Mouse (Mus musculus): ENCODE measurements around the gene Prkcq.

Prkcq gene

DNA sequence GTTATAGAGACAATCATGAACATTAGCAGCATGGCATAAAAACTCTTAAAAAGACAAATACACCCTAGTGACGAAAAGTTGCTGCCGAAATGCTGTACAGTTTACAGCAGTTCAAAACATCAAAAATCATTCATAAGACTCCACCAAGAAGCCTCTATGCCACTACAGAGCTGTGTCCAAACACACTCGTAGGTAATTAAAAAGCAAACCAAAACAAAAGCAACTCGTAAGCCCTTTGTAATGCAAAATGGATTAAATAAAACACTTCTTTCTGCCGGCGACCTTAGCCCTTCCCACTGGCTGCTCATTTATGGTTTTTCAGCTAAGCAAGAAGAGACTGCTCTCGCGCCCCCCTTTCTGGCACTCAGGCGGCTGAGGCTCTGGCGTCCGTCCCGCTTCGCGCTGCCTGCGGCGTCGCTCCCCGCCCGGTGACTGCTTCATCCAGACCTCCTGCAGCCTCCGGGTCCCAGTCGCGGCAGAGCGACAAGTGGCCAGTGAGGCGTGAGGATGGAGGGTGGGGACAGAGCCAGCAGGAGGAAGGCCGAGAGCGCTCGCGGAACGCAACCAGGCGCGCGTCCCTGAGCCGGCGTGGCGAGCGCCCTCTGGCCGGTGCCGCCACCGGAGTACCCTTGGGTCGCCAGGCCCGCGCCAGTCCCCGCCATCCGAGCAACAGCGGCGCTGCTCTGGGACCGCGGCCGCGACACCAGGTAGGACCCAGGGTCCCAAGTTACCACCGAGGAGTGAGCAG, at the start of gene Prkcq:
Gene Prkcq (plus strand): TSS at position 355 of the 748 bp plus-strand sequence.
- DNase-seq (ENCODE audit: low spot score): peak; percentile 42

DNA sequence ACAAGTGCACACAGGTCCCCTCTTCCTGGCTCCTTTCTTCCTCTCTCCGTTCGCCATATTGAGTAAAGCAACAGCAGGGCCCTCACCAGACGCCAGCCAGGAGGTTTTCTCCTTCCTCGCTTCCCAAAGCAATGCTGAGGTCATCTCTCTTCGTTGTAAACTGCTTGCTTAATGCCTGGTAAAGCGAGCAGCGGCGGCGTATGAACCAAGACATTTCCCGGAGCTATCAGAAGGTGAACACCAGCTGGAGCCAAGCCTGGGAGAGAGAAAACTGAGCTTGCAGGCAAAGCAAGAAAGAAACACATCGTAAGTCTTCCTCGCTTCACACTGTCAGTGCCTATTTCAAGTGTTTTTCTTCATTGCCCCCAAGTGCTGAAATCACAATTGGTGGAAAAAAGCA, 41.0 kb upstream of the Prkcq start:
- DNase-seq (ENCODE audit: low spot score): no peak

DNA sequence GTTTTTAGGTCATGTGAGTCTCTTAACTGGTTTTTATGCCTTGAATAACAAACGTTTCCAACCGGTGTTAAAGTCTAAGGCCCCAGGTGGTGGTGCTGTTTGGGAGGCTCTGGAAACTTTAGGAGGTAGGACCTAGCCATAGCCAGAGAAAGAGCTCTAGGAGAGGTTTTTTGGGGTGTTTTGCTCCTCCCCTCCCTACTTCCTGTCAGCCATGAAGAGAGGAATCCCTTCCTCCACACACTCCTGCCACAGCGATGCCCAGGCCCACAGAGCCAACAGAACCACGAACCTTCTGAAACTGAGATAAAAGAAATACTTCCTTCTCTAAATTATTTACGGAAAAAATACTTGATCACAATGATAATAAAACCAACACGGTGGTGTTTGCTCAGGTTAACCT, 36.2 kb upstream of the Prkcq start:
- no peak for DNase-seq (ENCODE audit: low spot score)

DNA sequence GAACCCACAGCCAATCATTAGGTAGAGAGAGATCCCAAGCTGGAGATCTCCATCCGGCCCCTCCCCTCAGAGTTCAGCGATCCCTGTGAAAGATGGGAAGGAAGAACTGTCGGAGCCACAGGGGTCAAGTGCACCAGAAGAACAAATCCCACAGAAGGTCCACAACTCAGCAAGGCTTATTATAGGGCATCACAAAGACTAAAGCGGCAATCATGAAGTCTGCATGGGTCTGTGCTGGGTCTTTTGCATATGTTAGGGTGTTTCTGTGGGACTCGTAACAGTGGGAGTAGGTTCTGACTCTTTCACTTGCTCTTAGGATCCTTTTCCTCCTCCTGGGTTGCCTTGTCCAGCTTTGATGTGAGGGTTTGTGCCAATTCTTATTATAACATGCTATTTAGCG, 33.8 kb upstream of the Prkcq start:
- no peak for DNase-seq (ENCODE audit: low spot score)

DNA sequence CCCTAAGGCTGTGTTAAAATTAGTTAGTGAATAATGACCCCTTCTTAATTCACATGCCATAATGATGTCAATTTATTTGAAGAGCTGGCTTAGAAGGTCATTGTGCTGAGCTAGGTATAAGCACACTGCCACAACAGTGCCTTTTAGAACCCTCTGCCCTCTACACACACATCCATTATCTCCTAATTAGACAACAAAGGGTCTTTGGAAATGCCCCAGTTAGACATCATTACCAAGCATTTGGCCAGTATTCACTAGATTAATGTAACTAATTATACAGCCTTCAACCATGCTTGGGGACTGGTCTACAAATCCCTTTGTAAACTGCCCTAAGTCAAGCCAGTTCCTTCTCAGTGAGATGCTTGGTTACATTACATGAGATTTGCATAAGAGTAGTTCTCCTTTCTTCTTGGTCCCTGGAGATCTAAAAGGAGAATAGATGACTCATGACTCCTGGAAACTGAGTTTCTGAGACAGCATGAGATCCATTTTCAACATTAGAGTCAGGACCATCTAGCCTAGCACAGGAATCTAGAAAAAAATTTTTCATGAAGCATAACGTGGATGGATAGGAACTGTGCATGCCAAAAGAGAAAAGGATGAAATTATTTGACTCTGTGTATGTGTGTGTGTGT, 32.3 kb upstream of the Prkcq start:
- no peak for DNase-seq (ENCODE audit: low spot score)

DNA sequence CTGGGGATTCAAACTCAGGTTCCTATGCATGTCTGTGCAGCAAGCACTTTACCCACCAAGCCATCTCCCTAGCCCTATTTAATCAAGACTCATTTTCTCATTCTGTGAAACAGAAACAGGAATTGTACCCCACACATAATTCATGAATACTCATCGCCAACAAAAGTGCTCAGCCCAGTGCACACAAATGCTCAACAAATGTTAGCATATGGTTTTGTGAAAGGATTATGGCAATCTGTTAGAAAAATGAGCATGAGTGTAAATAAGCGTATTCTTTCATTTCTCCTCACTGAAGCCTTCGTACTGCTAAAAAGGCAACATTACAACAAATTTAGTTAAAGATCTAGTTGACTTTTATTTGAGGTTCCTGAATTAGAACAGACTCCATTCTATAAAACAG, 31.5 kb upstream of the Prkcq start:
- no peak for DNase-seq (ENCODE audit: low spot score)

DNA sequence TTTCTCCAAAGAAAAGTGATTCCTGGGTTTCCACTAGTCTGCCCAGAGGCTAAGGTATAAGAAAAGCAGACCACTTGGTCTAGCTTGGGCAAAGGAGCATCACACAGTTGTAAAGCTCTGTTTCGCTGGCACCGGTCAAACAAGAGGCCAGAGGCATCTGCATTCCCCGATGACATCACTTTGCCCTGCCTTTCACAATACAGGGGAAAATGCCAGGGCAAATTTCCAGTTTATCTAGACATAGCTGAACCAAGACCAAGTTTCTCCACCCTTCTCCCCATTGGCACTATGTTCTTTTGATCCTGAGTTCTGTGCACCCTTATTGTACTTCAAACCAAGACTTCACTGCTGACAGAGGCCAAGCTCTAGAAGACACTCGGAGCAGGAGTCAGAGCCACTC, 22.8 kb upstream of the Prkcq start:
- DNase-seq (ENCODE audit: low spot score): no peak

DNA sequence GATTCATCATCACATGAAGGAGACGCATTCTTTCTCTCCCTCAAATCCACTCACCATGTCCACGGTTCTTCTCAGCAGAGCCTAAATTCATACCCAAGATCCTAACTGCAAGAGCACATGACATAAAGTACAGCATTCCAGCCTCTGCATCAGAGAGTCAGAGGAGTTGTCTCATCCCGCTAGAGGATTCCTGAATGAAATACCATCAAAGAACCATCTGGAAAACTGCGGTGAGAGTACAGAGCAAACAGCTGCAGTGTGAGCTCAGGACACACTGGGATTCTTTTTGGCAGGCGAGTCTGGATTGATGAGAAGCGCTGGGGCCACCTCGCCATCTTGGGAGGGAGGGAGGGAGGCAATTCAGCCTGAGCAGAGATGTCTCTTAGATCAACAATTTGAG, 20.9 kb upstream of the Prkcq start:
- no peak for DNase-seq (ENCODE audit: low spot score)

DNA sequence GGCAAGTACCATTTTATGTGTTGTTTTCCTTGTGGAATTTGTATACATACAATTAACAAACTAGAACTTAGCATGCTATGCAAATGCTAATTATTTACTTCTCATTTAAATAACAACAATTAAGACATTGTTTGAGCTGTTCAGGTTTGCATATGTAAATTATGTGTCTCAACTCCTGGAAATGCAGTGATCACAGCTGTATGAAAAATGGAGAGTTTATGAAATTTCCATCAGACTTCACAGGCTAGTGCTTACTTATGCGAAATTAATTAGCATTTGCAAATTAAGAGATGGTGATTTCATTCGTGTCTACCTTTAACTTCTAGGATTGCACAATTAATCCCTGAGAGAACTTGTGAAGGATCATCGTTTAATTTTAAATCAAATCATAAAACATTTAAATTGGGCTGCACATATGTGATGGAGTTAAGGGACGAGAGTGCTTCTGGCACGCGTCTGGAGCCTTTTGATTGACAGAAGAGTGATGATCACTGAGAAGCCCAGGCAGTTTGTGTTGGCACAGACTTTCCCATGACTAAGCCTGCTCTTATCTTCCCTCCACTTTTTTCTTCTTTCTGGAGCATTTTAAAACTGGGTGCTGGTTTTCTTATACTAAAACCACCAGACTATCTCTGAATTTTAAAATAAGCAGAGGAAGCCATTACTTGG, 20.1 kb upstream of the Prkcq start:
- DNase-seq (ENCODE audit: low spot score): no peak

DNA sequence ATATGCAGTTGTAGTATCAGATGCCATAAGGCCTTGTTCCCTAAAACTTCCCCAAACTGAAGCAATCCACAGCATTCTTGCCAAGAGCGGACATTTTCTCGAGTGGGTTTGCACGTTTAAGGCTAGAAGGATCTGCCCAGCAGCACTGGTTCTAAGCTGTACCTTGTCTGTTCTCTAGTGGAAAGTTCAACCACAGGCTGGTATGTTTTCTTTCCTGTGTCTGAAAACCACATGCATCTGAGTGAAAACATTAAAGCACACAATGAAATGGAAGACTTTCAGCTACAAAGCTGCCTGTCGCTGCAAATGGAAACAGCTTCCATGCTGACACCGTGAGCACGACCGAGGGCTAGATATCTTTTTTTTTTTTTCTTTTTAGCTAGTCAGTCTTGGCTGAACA, 12.3 kb upstream of the Prkcq start:
- DNase-seq (ENCODE audit: low spot score): no peak

DNA sequence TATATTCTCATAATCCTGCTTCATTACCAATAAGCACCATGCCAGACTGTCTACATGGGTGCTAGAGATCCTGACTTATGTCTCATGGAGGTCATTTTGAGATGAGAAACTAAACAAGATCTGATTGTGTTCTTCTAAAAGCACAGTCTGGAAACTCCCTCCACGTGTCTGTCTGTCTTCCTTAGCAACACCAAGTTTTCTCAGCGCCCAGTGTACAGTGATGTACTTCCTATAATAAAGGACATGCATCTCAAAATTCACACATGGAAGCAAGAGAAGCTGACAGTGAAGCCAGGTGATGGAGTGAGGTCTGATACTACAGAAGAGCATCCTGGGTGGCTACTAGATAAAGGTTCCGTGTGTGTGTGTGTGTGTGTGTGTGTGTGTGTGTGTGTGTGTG, 11.2 kb upstream of the Prkcq start:
- no peak for DNase-seq (ENCODE audit: low spot score)

DNA sequence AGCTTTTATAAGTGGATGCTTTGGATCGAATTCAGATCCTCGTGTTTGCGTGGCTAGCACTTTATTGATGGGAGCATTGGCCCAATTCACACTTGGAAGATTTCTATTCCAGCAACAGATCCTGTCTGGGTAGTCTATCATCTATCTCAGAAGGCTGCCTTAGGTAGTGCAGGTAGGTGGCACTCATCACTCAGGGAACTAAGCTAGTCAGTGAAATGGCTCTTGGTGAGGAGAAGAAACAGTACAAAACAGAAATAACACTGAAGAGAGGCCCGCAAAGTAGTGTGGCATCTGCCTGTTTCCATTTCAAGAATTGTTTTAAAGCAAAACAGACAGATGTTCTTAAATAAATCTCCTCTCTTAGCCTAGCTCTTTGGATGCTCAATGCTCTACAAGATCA, 10.6 kb upstream of the Prkcq start:
- no peak for DNase-seq (ENCODE audit: low spot score)

DNA sequence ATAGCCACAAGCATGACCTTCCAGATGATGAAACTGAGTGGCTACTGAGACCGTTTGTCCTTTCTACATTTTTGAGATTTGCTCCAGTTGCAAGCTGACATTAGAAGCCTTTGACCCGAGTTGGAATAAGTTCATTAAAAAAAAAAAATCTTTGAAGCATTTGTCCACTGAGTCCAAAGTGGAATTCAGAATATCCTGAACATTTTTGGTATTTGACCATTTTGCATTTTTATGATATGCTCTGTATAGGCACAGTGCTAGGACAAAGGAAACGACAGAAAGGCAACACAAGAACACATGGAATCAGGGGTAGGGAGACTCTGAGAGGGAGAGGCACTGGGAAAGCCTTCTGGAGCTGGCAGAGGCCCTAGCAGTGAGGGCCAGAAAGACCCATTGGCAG, 9.2 kb upstream of the Prkcq start:
- DNase-seq (ENCODE audit: low spot score): no peak

DNA sequence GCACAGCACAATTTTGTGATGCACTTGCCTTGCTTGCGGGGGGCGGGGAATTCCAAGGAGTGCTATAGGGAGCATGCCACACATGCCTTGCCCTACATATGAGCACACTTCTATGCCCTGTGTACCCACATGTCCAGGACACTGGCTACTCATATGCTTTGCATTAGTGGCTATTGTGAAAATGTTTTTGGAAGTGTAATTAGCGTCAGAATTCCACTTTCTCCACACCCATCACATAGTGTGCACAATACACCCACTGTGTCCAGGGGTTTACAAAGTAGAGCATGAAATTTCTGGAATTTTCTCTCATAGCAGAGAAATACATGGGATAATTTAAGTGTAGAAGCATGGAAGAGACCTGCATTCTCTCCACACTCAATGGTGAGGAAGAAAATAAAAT, 7.7 kb upstream of the Prkcq start:
- no peak for DNase-seq (ENCODE audit: low spot score)

DNA sequence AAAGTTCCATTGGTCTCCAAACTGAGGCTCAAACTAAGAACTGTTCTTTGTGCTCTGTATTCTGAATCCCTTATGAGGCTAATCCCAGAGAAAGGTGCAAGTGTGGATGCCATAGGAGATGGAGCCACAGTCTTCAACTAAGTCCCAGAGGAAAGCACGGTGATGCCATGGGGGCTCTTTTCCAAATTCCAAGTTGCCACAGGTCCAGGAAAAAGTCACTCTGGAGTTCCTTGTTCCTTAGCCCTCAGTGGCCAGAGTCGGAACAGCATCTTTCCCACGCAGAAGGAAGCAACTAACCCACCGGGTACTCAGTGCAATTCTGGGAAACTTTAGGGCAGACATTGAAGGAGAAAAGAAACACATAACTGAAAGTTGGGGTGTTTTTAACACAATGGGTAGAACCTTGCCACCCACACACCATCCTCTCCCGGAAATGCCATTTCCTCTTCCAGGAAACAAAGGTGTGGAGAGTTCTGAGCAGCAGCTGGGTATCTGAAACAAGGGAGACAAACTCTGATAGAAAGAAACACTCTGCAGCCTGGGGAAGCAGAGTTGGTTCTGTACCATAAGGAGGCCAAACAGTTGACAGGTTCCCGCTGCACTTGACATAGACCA, 2.1 kb upstream of the Prkcq start:
- no peak for DNase-seq (ENCODE audit: low spot score)

DNA sequence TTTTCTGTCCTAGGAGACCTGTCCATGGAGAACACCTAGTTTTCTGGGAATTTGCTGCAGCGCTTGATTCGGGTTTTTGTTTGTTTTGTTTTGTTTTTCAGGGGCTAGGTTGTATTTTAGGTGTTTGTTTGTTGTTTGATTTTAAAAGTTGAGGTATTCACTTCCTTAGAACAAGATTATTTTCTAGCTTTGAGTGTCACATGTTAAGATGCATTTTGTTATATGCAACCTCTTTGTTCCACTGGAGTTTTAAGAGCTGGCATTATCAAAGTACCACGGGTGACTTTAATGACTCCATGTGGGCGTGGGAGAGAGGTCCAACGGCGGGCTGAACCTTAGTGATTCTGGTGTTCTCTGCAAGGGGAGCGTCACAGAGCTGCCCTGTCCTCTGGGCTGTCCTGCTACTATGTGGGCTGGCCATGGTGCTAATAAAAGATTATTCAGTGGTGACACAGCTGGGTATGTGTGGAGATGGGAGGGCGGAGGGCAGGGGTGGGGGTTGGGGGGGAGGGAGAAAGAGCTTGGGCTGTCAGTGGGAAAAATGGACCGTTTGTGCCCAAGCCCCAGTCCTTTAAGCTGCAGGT, 1.0 kb downstream of the Prkcq start:
- DNase-seq (ENCODE audit: low spot score): no peak

DNA sequence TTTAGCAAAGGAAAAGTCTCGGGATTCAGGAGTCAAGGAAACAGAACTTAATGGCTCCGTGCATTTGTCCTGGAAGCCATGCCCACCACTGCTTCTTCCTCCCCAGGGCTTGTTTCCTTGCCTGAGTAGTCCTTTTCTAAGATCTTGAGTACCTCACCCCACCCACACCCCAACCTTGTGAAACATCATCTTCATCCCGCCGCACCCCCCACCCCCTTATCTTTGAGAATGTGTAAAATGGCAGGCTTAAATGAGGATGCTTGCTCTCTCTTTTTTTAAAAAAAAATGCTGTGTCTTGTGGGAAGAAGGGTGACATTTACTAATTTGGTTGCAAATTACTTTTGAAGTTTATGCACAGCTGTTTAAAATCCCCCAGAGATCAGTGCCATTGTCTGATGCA, 1.6 kb downstream of the Prkcq start:
- DNase-seq (ENCODE audit: low spot score): no peak

DNA sequence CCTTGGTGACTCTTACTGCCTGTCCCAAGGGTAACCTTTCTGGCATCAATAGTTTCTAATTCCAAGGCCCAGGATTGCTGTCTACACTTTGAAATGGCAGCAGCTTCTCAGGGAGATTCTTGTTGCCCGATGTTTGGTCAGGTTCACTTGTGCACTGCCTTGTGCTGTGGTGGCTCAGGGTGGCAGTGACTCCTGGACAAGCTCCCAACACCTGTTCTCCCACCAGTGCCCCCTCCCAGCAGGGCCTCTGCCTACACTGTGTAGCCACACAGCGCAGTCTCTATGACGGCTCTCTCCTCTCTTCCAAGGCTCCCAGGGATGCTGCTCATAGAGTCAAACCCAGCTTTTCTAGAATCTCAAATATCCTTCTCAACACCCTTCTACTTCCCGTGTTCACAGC, 2.2 kb downstream of the Prkcq start:
- no peak for DNase-seq (ENCODE audit: low spot score)

DNA sequence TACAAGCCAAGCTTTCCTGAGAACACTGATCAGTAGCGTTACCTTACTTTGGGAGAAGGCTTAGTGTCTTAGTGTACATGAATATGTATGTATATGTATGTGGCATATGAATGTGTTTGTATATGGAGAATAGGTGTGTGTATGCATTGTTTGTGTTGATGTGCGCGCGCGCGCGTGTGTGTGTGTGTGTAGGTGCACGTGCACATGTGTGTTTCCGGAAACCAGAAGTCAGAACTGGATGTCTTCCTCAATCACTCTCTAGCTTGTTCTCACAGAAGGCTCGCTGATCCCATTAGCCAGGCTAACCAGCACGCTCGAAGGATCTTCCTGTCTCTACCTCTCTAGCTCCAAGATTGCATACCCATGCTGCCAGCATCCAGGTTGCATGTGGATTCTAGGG, 6.0 kb downstream of the Prkcq start:
- DNase-seq (ENCODE audit: low spot score): no peak

DNA sequence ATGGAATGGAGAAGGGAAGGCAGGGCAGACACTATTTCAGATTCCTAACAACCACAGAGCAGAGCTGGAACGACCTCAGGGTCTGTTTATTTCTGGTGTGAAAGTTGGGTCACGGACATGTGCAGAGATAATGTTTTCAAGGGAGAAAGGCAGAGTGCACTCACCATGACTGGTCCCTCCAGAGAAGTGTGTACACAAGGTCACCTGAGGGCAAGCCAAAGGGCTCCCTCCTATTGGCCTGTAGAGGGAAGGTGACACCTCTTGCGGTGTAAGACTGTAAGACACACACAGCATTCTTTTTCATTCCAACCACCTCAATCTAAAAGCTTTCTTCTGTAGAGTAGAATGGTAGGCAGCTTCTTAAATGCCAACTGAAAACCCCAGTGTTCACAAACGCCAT, 9.6 kb downstream of the Prkcq start:
- DNase-seq (ENCODE audit: low spot score): no peak

DNA sequence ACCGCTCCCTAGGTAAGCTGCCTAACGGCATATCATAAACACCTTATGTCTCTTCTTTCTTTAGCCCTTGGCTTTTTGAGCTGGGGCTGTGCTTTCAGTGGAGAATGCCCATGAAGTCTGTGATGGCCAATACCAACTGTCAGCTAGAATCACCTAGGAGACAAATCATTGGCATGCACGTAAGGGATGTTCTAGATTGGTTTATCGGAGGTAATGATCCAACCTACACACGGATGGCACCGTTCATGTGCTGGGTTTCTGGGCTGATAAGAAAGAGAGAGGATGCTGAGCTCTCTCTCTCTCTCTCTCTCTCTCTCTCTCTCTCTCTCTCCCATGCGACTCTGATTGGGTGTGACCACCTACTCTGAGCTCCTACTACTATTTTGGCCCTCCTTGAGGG, 10.2 kb downstream of the Prkcq start:
- no peak for DNase-seq (ENCODE audit: low spot score)

DNA sequence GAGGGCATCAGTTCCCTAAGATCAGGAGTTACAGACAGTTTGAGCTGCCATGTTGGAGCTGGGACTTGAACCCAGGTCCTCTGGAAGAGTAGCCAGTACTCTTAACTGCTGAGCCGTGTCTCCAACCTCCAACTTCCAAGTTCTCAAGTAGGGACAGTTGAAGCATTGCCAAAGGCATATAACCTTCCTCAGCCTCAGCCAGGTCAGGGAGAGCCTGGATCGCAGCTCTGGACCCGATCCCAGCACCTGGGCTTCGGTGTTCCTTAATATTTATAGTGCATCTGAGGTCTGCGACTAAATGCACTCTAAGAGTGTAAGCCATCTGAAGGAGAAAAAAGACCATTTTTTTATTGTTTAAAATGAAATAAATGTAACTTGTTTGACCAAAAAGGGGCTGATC, 12.1 kb downstream of the Prkcq start:
- no peak for DNase-seq (ENCODE audit: low spot score)

DNA sequence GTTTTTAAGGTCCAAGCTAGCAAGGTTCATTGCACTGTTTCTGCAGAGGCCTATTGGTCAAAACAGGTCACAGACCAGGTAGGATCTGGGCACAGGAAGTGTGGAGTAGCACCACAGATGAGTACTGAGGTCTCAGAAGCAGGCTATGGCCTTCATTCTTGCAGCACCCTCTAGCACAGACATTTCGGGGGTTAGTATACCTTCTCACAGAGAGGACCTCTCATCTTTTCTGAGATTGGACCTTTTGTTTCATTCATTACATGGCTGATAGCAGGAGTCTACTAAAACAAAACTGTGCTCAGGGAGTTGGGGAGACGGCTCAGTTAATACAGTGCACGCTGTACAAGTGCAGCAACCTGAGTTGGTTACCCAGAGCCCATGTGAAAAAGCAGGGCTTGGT, 14.7 kb downstream of the Prkcq start:
- DNase-seq (ENCODE audit: low spot score): no peak

Data from urinary bladder, postnatal 25 days (tissue).